Mouse (Mus musculus) WW6 (cell line): ENCODE results near the gene Sf1.

ENCODE experiments used
- DNase-seq: peaks from one replicate; pipeline ENCODE4 v3.0.0-alpha.2; 2013; ENCODE audit warnings: low read depth, low spot score

Gene Sf1

DNA sequence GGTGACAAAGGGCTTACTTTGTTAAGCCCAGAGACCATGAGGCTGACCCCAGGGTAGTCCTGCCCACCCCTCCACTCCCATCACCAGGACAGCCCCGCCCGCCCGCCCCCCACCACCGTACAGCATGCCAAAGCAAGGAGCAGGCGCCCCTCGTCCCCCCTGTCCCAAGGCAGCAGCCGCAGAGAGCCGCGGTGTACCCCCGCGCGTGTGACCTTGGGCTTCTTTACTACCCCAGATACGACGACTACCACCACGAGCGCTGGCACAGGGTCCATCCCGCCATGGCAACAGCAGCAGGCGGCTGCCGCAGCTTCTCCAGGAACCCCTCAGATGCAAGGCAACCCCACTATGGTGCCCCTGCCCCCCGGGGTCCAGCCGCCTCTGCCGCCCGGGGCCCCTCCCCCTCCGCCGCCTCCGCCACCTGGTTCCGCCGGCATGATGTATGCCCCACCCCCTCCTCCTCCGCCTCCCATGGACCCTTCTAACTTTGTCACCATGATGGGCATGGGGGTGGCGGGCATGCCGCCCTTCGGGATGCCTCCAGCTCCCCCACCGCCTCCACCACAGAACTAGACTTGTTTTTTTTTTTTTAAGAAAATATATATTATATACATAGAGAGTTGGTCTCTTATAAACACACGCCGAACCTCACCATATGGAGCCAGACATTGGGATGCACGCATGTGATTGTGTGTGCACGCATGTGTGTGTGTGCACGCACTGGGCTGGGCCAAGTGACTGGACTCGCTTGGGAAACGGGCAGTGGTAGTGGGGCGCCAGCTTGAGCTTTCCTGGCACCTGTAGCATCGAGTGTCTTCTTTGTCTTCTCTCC is 12.1 kb downstream of the Sf1 start:
- DNase-seq = no peak

DNA sequence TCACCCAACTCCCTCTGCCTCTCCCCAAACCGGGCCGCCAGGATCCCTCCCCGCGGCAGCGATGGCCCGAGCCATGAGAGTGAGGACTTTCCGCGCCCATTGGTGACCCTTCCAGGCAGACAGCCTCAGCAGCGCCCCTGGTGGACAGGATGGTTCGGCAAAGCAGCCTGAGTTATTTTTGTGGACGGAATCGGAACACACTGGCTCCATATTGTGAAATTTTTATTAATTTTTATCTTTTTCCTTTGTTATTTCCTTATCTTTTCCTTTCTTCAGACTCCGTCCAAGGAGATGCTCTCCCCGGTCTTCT is 12.7 kb downstream of the Sf1 start:
- no peak for DNase-seq

DNA sequence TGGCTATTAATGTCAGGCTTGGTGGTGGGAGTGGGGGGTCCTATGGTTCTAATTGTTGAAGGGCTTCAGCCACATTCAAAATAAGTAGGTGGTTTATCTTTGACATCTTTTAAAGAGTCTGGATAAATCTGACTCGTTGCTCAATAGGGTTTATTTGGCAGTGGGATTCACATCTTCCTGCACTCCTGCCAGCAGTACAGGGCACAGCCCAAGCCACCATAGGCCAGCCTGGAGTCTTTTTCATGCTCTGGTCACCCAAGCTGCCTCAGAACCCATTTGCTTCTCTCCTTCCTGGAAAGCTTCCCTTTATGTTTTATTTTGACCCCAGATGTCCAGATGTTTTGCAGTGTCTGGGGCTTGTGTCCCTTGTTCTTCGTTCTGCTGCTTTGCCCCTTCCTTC is 13.2 kb downstream of the Sf1 start:
- no peak for DNase-seq

DNA sequence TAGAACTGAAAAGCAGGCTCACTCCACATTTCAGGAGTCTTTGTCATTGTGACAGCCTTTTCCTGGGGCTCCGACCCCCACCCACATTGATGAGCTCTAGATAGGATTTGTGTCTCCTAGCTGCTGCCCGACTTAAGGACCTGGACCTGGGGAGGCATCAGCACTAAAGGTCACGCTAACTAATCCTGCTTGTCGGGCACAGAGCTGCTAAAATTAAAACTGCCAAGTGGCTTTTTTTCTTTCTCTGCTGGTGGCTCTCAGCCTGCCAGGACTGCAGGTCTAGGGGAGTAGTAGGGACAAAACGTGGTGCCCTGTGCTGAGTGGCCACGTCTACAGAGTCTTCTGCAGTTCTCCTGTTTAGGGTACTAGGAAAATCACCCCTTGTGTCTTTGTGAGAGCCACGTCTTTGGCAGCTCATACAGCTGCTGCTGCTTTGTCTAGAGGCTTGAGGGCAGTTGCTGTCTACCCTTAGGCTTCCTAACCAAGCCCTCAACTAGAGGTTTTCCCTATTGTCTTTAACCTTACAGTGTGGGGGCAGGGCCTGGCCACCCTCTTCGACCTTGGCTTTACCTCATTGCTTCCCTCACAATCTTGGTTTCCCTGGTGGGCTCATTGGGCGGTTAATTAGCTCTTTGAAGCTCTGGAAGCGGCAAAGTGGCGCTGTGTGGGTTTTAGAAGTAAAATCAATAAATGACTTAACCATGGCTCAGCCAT is 14.0 kb downstream of the Sf1 start:
- DNase-seq = no peak

GRCm38 (mm10) chr19:6380411-6381166 is 17.1 kb downstream of the Sf1 start:
- DNase-seq = no peak

- no peak for DNase-seq
Observed at GRCm38 (mm10) chr19:6381238-6381637, 17.7 kb downstream of the Sf1 start.

DNA sequence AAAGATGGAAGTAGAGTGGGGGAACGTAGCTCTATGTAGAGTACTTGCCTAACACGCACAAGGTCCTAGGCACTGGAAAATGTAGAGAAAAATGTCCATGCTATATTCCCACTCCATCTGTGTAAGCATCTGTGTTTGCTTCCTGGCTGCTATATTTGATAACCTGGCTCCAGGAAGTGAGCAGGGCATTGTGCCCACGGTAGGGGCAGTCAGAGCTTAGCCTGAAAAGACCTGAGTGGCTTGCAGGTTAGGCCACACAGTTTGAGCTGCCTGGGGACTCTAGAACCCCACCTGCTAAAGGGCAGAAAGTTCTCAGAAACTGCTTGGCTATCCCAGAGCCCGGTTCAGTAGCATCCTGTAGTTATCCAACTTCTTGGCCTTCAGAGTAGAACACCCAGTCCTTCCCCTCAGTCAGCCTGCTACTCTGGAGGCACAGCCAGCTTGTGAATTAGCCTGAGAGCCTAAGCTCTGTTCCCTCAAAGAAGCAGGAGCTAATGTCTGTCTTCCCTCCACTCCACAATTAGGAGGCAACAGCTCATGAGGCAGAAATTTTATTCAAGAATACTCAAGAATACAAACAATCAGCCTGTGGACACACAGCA is 18.9 kb downstream of the Sf1 start:
- DNase-seq = no peak

GRCm38 (mm10) chr19:6383470-6383869 is 20.0 kb downstream of the Sf1 start:
- no peak for DNase-seq

DNA sequence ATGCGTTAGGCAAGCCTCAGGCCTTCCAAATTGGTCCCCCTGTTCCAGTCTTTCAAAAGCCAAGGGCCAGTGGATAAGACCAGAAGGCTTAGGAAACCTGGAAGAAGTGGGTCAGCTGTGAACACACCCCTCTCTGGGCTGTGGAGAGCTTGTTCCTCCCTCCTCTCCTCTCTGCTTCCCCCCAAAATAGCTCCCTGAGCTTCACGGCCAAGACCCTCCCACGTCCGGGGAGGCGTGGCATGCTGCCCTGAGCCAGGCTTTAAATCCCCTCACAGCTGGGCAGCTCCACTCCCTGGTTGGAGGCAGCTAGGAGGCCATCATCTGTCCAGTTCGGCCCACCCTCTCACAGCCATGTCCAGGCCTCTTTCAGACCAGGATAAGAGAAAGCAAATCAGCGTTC is 20.6 kb downstream of the Sf1 start, which contains the start of gene Pygm:
Pygm (plus strand) TSS at position 272 of the 400 bp plus-strand sequence.
- DNase-seq = no peak

DNA sequence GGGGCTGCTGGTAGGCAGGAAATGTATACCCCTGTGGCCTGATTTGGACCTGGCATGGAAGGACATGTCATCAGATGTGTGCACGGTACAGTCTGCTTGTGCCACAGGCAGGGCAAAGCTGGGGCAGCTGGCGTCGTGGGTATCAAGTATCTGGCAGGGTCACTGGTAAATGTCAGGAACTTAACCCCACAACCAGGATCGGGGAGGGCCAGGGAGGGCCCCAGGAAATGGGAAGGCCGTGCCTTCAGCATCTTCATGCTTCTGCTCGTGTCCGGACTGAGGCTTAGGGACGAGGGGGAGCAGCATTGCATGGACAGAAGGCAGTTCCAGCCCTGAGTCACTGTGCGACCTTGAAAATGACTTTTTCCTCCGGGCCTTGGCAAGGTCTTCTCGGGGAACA is 21.5 kb downstream of the Sf1 start:
- DNase-seq = no peak

DNA sequence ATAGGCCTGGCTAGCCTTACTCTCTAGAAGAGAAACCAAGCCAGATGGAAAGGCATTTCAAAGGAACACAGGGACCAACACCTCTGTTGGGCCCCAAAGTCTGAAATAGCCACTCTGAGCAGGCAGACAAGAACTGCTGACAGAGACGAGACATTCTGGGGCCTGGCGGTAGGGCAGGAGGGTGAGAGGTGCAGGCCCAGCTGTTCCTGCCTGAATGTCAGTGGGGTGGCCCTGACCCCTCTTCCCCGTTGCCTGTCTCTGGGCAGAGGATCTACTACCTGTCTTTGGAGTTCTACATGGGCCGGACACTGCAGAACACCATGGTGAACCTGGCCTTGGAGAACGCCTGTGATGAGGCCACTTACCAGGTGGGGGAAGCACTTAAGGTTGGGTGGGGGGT is 21.9 kb downstream of the Sf1 start:
- no peak for DNase-seq

- no peak for DNase-seq
Observed at GRCm38 (mm10) chr19:6385821-6386220, 22.3 kb downstream of the Sf1 start.

DNA sequence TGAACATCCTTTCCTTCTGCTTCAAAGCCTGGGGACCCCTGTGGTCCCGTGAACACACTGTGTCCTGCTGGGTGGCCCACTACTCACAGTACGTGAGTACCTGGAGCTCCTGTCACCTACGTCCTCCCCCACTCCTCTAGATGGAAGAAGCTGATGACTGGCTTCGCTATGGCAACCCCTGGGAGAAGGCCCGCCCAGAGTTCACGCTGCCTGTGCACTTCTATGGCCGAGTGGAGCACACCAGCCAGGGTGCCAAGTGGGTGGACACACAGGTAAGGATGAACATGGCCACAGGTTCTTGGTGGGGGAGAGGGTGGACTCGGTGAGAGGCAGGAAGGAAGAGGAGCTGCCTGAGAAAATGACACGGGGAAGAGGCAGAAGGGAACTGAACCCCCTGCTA is 22.7 kb downstream of the Sf1 start:
- no peak for DNase-seq

DNA sequence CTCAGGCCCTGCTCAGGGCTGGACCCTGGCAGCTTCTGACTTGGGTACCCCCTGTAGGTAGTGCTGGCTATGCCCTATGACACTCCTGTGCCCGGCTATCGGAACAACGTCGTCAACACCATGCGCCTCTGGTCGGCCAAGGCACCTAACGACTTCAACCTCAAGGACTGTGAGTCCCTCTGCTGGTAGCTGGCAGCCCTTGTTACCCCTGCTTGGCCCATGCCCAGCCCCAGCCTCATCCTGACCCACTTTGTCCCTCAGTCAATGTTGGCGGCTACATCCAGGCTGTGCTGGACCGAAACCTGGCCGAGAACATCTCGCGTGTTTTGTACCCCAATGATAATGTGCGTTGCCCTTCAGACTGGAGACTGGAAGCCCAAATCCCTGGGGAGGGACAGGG is 24.5 kb downstream of the Sf1 start:
- DNase-seq = no peak

DNA sequence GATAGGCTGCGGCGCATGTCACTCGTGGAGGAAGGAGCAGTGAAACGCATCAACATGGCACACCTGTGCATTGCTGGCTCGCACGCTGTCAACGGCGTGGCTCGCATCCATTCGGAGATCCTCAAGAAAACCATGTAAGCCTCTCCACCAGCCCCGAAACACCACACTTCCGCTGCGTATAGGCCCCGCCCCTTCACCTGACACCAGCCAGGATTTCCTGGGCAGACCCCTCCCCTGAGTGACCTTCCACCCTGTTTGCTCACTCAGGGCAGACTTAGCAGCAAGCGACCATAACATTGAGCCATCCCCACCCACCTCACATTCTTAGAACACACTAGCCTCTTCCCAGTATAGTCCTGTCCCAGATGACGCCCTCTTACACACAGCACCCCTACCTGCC is 26.3 kb downstream of the Sf1 start:
- DNase-seq = peak; percentile 67

- DNase-seq = no peak
Observed at GRCm38 (mm10) chr19:6390251-6390650, 26.8 kb downstream of the Sf1 start.

DNA sequence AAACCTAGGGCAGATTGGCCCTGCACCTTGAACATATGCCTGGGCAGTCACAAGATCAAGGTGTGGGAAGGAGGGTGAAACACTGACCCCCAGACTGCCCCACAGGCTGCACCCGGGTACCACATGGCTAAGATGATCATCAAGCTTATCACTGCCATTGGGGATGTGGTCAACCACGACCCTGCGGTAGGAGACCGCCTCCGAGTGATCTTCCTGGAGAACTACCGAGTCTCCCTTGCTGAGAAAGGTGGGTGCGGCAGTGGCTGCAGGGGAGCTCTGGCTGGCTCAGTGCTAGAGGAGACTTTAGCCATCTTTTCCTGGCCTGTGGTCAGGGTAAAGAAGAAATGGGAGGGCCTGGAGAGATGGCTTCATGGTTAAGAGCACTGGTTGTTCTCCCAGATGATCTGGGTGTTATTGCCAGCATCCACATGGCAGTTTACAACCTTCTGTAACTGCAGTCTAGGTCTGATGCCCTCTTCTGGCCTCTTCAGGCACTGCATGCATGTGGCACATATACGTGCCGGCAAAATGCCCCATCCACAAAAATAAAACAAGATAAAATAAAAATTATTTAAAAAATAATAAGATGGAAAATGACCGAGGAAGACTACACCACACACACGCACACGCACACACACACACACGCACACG is 29.4 kb downstream of the Sf1 start:
- no peak for DNase-seq

- no peak for DNase-seq
Observed at GRCm38 (mm10) chr19:6393637-6394036, 30.1 kb downstream of the Sf1 start.

GRCm38 (mm10) chr19:6396237-6396636 is 32.7 kb downstream of the Sf1 start:
- DNase-seq = no peak

DNA sequence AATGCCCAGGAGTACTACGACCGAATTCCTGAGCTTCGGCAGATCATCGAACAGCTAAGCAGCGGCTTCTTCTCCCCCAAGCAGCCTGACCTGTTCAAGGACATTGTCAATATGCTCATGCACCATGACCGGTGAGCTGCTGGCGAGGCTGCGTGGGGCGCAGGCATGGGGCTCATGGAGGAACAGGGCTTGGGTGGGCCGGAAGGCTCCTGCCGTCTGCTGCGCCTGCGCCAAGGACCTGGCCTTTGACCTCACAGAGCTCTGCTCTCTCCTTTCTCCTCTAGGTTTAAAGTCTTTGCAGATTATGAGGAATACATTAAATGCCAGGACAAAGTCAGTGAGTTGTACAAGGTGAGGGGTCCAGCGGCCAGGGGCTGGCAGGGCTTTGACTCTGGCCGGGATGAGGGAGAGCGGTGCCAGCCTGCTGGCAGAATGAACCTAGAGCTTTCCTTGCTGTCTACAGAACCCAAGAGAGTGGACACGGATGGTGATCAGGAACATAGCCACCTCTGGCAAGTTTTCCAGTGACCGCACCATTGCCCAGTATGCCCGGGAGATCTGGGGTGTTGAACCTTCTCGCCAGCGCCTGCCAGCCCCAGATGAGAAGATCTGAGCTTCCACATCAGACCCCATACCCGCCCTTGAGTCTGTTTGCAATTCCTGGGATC is 34.2 kb downstream of the Sf1 start:
- no peak for DNase-seq
